Mouse (Mus musculus) limb, embryonic 14.5 days (tissue): ENCODE measurements around the gene Maml3. TPM values are rescaled to one million over a fixed set of nuclear protein-coding genes. Genes with fewer than 3 reads are reported as not detected.

Source experiments
- ATAC-seq: fragments of 200-750 bp; cut with Nextera tagmentation; 2 replicates; pipeline ENCODE4 v1.8.0; 2017; ENCODE audit warnings: low read depth, moderate number of reproducible peaks, moderate TSS enrichment; ENCODE audit not compliant: low FRiP score
- DNase-seq: peaks from one replicate; pipeline ENCODE4 v3.0.0-alpha.2; 2015; ENCODE audit warnings: low spot score
- H3K27ac ChIP-seq: fragments of 300-500 bp; sonication (generic); replicated peaks from 2 replicates; pipeline ENCODE4 v1.5.1; 2014; ENCODE audit warnings: low read depth, mild to moderate bottlenecking, low read length, moderate library complexity, mixed read lengths
- H3K27me3 ChIP-seq: fragments of 300-500 bp; sonication (generic); 2 replicates; pipeline ENCODE4 v1.6.1; 2014; ENCODE audit warnings: low read length, mixed read lengths; ENCODE audit not compliant: control insufficient read depth, insufficient read depth
- H3K36me3 ChIP-seq: fragments of 300-500 bp; sonication (generic); 2 replicates; pipeline ENCODE4 v1.6.1; 2014; ENCODE audit warnings: mild to moderate bottlenecking, low read length, moderate library complexity, mixed read lengths; ENCODE audit not compliant: control insufficient read depth, insufficient read depth
- H3K4me1 ChIP-seq: fragments of 300-500 bp; sonication (generic); 2 replicates; pipeline ENCODE4 v1.6.1; 2014; ENCODE audit warnings: antibody characterized with exemption, low read length, mixed read lengths; ENCODE audit not compliant: control insufficient read depth, insufficient read depth
- H3K4me2 ChIP-seq: fragments of 300-500 bp; sonication (generic); replicated peaks from 2 replicates; pipeline ENCODE4 v1.6.1; 2014; ENCODE audit warnings: low read depth, mild to moderate bottlenecking, low read length, moderate library complexity; ENCODE audit not compliant: severe bottlenecking
- H3K4me3 ChIP-seq: fragments of 300-500 bp; sonication (generic); replicated peaks from 2 replicates; pipeline ENCODE4 v1.5.1; 2014; ENCODE audit warnings: low read length
- H3K9ac ChIP-seq: fragments of 300-500 bp; sonication (generic); 2 replicates; pipeline ENCODE4 v1.6.1; 2014; ENCODE audit warnings: mild to moderate bottlenecking, low read depth, low read length, moderate library complexity; ENCODE audit not compliant: severe bottlenecking
- H3K9me3 ChIP-seq: fragments of 300-500 bp; sonication (generic); 2 replicates; pipeline ENCODE4 v1.6.1; 2016; ENCODE audit warnings: low read length; ENCODE audit not compliant: control insufficient read depth
- POLR2A ChIP-seq: fragments of 200-500 bp; IDR thresholded peaks from 2 replicates; pipeline ENCODE4 v1.8.0; 2012; ENCODE audit warnings: inconsistent platforms, mild to moderate bottlenecking, moderate library complexity, borderline replicate concordance; ENCODE audit not compliant: insufficient read depth, insufficient read length; ENCODE audit errors: extremely low read depth
- WGBS: fragments of 180-500 bp; shearing (Covaris S2); extraction: QIAGEN DNeasy Blood & Tissue Kit; methylation state at CpG from one replicate; pipeline ENCODE4 v1.1.7; 2014; 5-methylcytosine and 5-hydroxymethylcytosine counted together
- polyA plus RNA-seq, 2 experiments: library from polyadenylated mRNA; depleted of rRNA in 1 of 2; stranded (reverse) in 1 of 2; unstranded in 1 of 2; fragments of >200 nt; fragmentation: Nextera tagmentation in 1 of 2; extraction: Ambion mirVana in 1 of 2; gene quantifications; 2 replicates each; pipeline versions ENCODE4 v1.2.1 to v1.2.3; 2012 to 2014

Gene Maml3
- polyA plus RNA-seq, 2 experiments, result 5.4 to 5.6 TPM

DNA sequence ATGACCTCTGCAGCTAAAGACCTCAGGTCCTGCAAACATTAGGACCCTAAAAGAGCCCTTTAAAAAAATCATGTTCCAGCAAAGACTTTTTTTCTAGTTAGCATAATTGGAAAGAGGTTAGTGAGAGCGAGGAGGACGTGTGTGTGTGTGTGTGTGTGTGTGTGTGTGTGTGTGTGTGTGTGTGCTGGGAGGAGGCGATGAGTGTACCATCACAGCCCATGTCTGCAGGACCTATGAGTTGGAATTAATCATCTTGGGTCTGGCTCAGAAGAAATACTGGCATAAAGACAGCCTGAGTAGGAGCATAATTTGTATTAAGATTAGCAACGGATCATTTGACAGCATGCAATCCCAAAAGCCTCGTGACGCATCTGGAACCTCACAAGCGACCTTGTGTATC is 251.3 kb downstream of the Maml3 start:
- Histone ChIP-seq H3K4me3 (no peak overlapping the region), H3K4me2 (no peak overlapping the region), H3K9me3 (no peaks in the 10 kb centered on the region), H3K27me3 (no peaks in the 10 kb centered on the region), H3K36me3 (peaks cover 12% of the 10 kb centered on the region), H3K9ac (no peak overlapping the region), H3K27ac (no peak overlapping the region), H3K4me1 (no peaks in the 10 kb centered on the region)
- WGBS, result 89% methylated on average over 7 of the region's 7 CpGs
- TF ChIP-seq POLR2A, result no peak
- DNase-seq, result no peak
- no peak for ATAC-seq

DNA sequence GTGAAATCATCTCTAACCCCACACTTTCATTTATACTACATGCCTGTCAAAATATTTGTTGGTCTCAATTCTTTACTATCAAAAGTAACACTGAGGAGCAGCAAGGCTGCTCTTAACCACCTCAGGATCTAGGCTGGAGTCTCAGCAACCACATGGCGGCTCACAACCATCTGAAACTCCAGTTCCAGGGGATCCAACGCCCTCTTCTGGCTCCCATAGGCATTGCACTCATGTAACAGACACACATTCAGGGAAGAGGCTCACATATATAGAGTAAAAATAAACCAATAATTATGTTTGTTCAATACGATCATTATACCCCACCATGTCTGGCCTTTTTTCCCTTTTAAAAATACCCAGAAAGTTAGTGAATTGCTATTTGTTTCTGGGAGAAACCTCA is 252.2 kb downstream of the Maml3 start:
- Histone ChIP-seq H3K27ac (no peak overlapping the region), H3K27me3 (no peaks in the 10 kb centered on the region), H3K9ac (no peak overlapping the region), H3K4me1 (no peaks in the 10 kb centered on the region), H3K4me3 (no peak overlapping the region), H3K9me3 (no peaks in the 10 kb centered on the region), H3K4me2 (no peak overlapping the region), H3K36me3 (peaks cover 12% of the 10 kb centered on the region)
- DNase-seq (no peak), ATAC-seq (no peak)
- no peak for TF ChIP-seq POLR2A
- 79% methylated on average over 3 of the region's 3 CpGs for WGBS

DNA sequence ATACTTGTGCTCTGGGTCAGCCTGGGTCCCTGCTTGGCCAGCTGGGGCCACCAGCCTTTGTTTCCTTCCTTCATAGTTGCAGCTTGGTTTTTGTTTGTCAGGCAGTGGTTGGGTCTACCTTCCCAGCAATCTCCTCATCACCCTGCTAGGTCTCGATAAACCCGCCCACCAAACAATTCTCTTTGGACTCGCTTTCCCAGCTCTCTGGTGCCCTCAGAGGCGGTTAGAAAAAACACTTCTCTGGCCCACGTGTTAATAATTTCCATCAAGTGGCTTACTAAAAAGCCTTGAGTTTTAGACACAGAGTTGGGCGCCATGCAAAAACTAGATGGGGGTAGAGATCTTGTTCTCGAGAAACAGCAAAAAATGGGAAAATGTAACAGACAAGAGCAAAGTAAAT is 253.3 kb downstream of the Maml3 start:
- WGBS, result 55% methylated on average over 7 of the region's 7 CpGs
- Histone ChIP-seq H3K36me3 (peaks cover 12% of the 10 kb centered on the region), H3K9me3 (no peaks in the 10 kb centered on the region), H3K27me3 (no peaks in the 10 kb centered on the region), H3K9ac (no peak overlapping the region), H3K27ac (no peak overlapping the region), H3K4me3 (no peak overlapping the region), H3K4me1 (no peaks in the 10 kb centered on the region), H3K4me2 (no peak overlapping the region)
- TF ChIP-seq POLR2A, result no peak
- DNase-seq (no peak), ATAC-seq (no peak)

DNA sequence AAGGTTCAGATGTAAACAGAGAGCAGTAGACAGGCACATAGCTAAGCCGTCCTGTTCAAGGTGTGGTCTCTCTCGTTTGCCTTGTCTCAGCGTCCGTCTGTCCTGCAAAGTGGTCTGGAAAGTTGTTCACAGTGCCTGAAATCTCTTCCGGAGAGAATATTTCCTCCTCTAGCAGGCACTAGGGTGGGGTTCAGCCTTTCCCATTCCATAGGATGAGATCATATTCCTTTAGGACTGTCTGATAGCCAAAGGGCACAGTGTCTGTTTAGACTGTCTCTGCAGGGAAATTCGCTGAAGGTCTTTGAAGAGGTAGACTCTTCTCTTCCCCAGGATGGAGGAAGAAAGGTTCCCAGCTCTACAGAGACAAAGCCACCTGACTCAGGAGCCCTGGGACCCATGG is 255.4 kb downstream of the Maml3 start:
- H3K27ac ChIP-seq, result no peak overlapping the region
- no peak overlapping the region for H3K4me2 ChIP-seq
- ATAC-seq (no peak), DNase-seq (no peak)
- no peak for TF ChIP-seq POLR2A
- WGBS, result 78% methylated on average over 6 of the region's 6 CpGs
- no peaks in the 10 kb centered on the region for H3K27me3 ChIP-seq
- no peak overlapping the region for H3K4me3 ChIP-seq
- no peaks in the 10 kb centered on the region for H3K4me1 ChIP-seq
- no peaks in the 10 kb centered on the region for H3K9me3 ChIP-seq
- no peak overlapping the region for H3K9ac ChIP-seq
- 0 out of 2 replicates have a peak, but pooled peaks cover 2% of the 10 kb centered on the region for H3K36me3 ChIP-seq

DNA sequence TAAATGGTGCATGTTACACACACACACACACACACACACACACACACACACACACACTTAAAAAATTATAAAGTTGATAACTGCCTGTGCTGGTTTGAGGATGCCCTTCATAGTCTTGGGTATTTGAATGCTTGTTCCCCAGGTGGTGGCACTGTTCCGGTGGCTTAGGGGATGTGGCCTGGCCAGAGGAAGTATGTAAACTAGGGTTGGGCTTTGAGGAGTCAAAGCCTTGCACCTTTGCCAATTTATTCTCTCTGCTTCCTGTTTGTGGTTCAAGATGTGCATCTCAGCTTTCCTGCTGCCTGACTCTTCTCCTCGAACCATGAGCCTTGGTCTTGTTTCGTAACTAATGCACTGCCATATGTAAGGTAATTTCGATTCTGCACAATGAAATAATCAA is 257.6 kb downstream of the Maml3 start:
- H3K9me3 ChIP-seq, result no peaks in the 10 kb centered on the region
- DNase-seq, result no peak
- 0 out of 2 replicates have a peak, but pooled peaks cover 2% of the 10 kb centered on the region for H3K36me3 ChIP-seq
- H3K4me2 ChIP-seq, result no peak overlapping the region
- no peaks in the 10 kb centered on the region for H3K27me3 ChIP-seq
- no peak overlapping the region for H3K27ac ChIP-seq
- no peak for TF ChIP-seq POLR2A
- H3K4me1 ChIP-seq, result no peaks in the 10 kb centered on the region
- WGBS, result 95% methylated on average over 4 of the region's 4 CpGs
- H3K9ac ChIP-seq, result no peak overlapping the region
- no peak for ATAC-seq
- no peak overlapping the region for H3K4me3 ChIP-seq

DNA sequence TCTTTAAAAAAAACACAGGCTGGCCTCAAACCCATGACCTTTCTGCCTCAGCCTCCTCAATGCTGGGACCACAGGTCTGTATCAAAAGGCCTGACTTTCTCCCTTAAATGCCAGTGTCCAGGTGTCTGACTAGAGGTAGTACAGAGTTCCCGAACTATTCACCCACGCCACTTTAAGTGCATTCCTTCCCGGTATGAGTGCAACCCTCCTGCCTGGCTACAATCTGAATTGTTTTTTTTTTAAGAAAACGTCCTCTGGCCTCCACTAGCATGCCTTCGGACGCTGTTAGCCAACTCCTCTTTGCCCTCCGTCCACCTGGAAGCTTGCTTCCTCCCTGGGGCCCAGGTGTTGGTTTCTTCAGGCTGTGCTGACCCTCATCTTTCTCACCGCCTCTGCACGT is 260.6 kb downstream of the Maml3 start:
- Histone ChIP-seq H3K9ac (no peak overlapping the region), H3K27ac (no peak overlapping the region), H3K4me2 (no peak overlapping the region), H3K27me3 (no peaks in the 10 kb centered on the region), H3K36me3 (no peaks in the 10 kb centered on the region), H3K4me3 (no peak overlapping the region), H3K9me3 (no peaks in the 10 kb centered on the region), H3K4me1 (no peaks in the 10 kb centered on the region)
- no peak for TF ChIP-seq POLR2A
- ATAC-seq, result no peak
- no peak for DNase-seq
- WGBS, result 73% methylated on average over 9 of the region's 9 CpGs
